In the genomic region with DNA sequence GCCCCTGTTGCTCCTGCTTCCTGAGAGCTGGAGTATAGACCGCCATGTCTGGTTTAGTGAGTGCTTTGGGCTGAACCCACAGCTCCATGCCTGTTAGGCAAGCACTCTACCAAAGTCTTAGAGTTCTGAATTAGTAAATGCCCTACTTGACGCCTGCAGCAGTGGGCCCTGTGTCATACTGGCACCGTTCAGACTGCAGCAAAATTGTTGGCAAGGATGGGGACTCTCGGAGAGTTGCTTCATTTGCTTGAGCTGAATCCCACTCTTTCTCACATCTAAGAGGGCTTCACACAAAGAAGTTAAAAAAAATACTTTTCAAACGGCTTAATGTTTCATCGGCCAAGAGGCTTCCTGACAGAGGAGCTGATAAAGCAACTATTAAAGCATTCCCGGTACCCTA, we compare ENCODE assay signal across 13 mouse cellular contexts.
DNase-seq lines count a peak whose midpoint lies in the region; ATAC-seq and TF ChIP-seq lines count a peak whose summit lies in the region.
"Had no signal": no experiment of that assay in that cellular context is flagged by ENCODE, and none has a peak within 500 bp of the region (broad histone marks: within the 10 kb centered on the region; RNA-seq: fewer than 3 reads in every experiment).

No protein-coding gene starts in this region.

- H3K27ac ChIP-seq in kidney, embryonic 14.5 days (ENCODE audit: low read depth, low read length) = peak overlapping the region; percentile 71; the same call in 1 of the 2 replicates
- H3K27ac ChIP-seq in stomach, embryonic 15.5 days = 0 out of 2 replicates have a peak overlapping the region, but pooled peaks have one; percentile 8
- H3K27ac ChIP-seq in stomach, postnatal 0 days (replicated peaks) = no peak overlapping the region
- no peak overlapping the region for H3K27ac ChIP-seq in forebrain, embryonic 16.5 days (ENCODE audit: low read length)
- H3K27ac ChIP-seq: embryonic facial prominence, embryonic 12.5 days; liver, embryonic 15.5 days; midbrain, embryonic 15.5 days had no signal

- H3K9me3 ChIP-seq in kidney, embryonic 14.5 days (ENCODE audit: control insufficient read depth, low read length) = no peaks in the 10 kb centered on the region
- H3K9me3 ChIP-seq in stomach, embryonic 15.5 days = no peaks in the 10 kb centered on the region
- no peaks in the 10 kb centered on the region for H3K9me3 ChIP-seq in stomach, postnatal 0 days (ENCODE audit: control insufficient read depth, low read length)
- H3K9me3 ChIP-seq in forebrain, embryonic 16.5 days (ENCODE audit: control insufficient read depth, low read length) = no peaks in the 10 kb centered on the region; the same call in 1 of the 2 replicates
- H3K9me3 ChIP-seq: embryonic facial prominence, embryonic 12.5 days; liver, embryonic 15.5 days; midbrain, embryonic 15.5 days had no signal

- no peaks in the 10 kb centered on the region for H3K27me3 ChIP-seq in kidney, embryonic 14.5 days (ENCODE audit: control insufficient read depth, insufficient read depth, low read length)
- no peaks in the 10 kb centered on the region for H3K27me3 ChIP-seq in stomach, embryonic 15.5 days (replicated peaks)
- H3K27me3 ChIP-seq in stomach, postnatal 0 days (ENCODE audit: control insufficient read depth, insufficient read depth, low read length) = no peaks in the 10 kb centered on the region
- H3K27me3 ChIP-seq in forebrain, embryonic 16.5 days (replicated peaks; ENCODE audit: control insufficient read depth, insufficient read depth, low read length) = no peaks in the 10 kb centered on the region
- H3K27me3 ChIP-seq: embryonic facial prominence, embryonic 12.5 days; liver, embryonic 15.5 days; midbrain, embryonic 15.5 days had no signal

- no peak overlapping the region for H3K4me2 ChIP-seq in kidney, embryonic 14.5 days (replicated peaks; ENCODE audit: low read depth, low read length)
- H3K4me2 ChIP-seq in stomach, embryonic 15.5 days = no peak overlapping the region
- H3K4me2 ChIP-seq in stomach, postnatal 0 days (replicated peaks; ENCODE audit: low read depth) = no peak overlapping the region
- H3K4me2 ChIP-seq in forebrain, embryonic 16.5 days (ENCODE audit: low read length) = no peak overlapping the region
- H3K4me2 ChIP-seq: embryonic facial prominence, embryonic 12.5 days; liver, embryonic 15.5 days; midbrain, embryonic 15.5 days had no signal

- H3K9ac ChIP-seq in kidney, embryonic 14.5 days (ENCODE audit: low read depth, low read length) = no peak overlapping the region
- H3K9ac ChIP-seq in stomach, embryonic 15.5 days = no peak overlapping the region
- no peak overlapping the region for H3K9ac ChIP-seq in stomach, postnatal 0 days (ENCODE audit: low read length)
- no peak overlapping the region for H3K9ac ChIP-seq in forebrain, embryonic 16.5 days (replicated peaks; ENCODE audit: low read depth, low read length)
- H3K9ac ChIP-seq: embryonic facial prominence, embryonic 12.5 days; liver, embryonic 15.5 days; midbrain, embryonic 15.5 days had no signal

- ATAC-seq in kidney, embryonic 14.5 days (ENCODE audit: low FRiP score, low TSS enrichment) = no peak
- ATAC-seq in stomach, embryonic 15.5 days (ENCODE audit: insufficient read depth, low FRiP score, low read depth) = no peak
- ATAC-seq in stomach, postnatal 0 days (ENCODE audit: low FRiP score, low TSS enrichment) = no peak
- 0 out of 2 replicates have a peak, but pooled peaks have one; percentile 33 for ATAC-seq in forebrain, embryonic 16.5 days
- ATAC-seq: midbrain, embryonic 15.5 days had no signal

- no peaks in the 10 kb centered on the region for H3K36me3 ChIP-seq in kidney, embryonic 14.5 days (ENCODE audit: control insufficient read depth, insufficient read depth, low read length)
- H3K36me3 ChIP-seq in stomach, embryonic 15.5 days = no peaks in the 10 kb centered on the region
- no peaks in the 10 kb centered on the region for H3K36me3 ChIP-seq in stomach, postnatal 0 days (ENCODE audit: control insufficient read depth, insufficient read depth, low read length)
- H3K36me3 ChIP-seq in forebrain, embryonic 16.5 days (ENCODE audit: control insufficient read depth, insufficient read depth) = no peaks in the 10 kb centered on the region
- H3K36me3 ChIP-seq: embryonic facial prominence, embryonic 12.5 days; liver, embryonic 15.5 days; midbrain, embryonic 15.5 days had no signal

- TF ChIP-seq EP300 in stomach, postnatal 0 days (optimal IDR thresholded peaks at IDR 0.05) = no peak

- no peak overlapping the region for H3K4me3 ChIP-seq in kidney, embryonic 14.5 days (ENCODE audit: low read length)
- no peak overlapping the region for H3K4me3 ChIP-seq in stomach, embryonic 15.5 days (replicated peaks)
- no peak overlapping the region for H3K4me3 ChIP-seq in stomach, postnatal 0 days (ENCODE audit: low read depth, low read length)
- no peak overlapping the region for H3K4me3 ChIP-seq in forebrain, embryonic 16.5 days (replicated peaks; ENCODE audit: low read length)
- H3K4me3 ChIP-seq: embryonic facial prominence, embryonic 12.5 days; liver, embryonic 15.5 days; midbrain, embryonic 15.5 days had no signal

- H3K4me1 ChIP-seq in kidney, embryonic 14.5 days (ENCODE audit: control insufficient read depth, insufficient read depth, low read length) = peaks cover 35% of the 10 kb centered on the region
- H3K4me1 ChIP-seq in stomach, embryonic 15.5 days = 0 out of 2 replicates have a peak, but pooled peaks cover 6% of the 10 kb centered on the region
- no peaks in the 10 kb centered on the region; the same call in 1 of the 2 replicates for H3K4me1 ChIP-seq in stomach, postnatal 0 days (replicated peaks; ENCODE audit: control insufficient read depth, insufficient read depth)
- H3K4me1 ChIP-seq in forebrain, embryonic 16.5 days (replicated peaks; ENCODE audit: control insufficient read depth, insufficient read depth, low read length) = peaks cover 13% of the 10 kb centered on the region
- H3K4me1 ChIP-seq: liver, embryonic 15.5 days had no signal

- no peak for TF ChIP-seq CTCF in stomach, postnatal 0 days (IDR thresholded peaks at IDR 0.05; ENCODE audit: low read depth)

- WGBS in kidney, embryonic 14.5 days = 56% methylated on average over 7 of the region's 7 CpGs
- 56% methylated on average over 7 of the region's 7 CpGs for whole genome bisulfite sequencing in stomach, embryonic 15.5 days
- WGBS in stomach, postnatal 0 days = 46% methylated on average over 7 of the region's 7 CpGs
- WGBS in forebrain, embryonic 16.5 days = 29% methylated on average over 7 of the region's 7 CpGs

- DNase-seq in kidney, postnatal 4 days = no peak
- no peak for DNase-seq in stomach, postnatal 0 days (ENCODE audit: low spot score)
- no peak for DNase-seq in cerebellum, postnatal 4 days (ENCODE audit: low spot score in 2 of 2)
- DNase-seq in lung, postnatal 14 days = no peak
- DNase-seq: cerebellum, postnatal 14 days; left cerebral cortex, postnatal 4 days; right cerebral cortex, postnatal 14 days had no signal

Comparison
In these comparisons a context has a peak if more than half of its experiments do, and no peak if none do; other contexts are left out.
1. H3K27ac ChIP-seq: peak in kidney, embryonic 14.5 days (single experiment) and stomach, embryonic 15.5 days (single experiment); none in stomach, postnatal 0 days (single experiment) and forebrain, embryonic 16.5 days (single experiment).